In genomic region chr7:78493591-78493990, GRCm38 (mm10) we compare ENCODE assay signal across 14 mouse cellular contexts.
"Had no signal": no experiment of that assay in that cellular context is flagged by ENCODE, and none has a peak within 500 bp of the region (broad histone marks: within the 10 kb centered on the region; RNA-seq: fewer than 3 reads in every experiment).

No protein-coding gene starts in this region.

- H3K9ac ChIP-seq: limb, embryonic 12.5 days; liver, embryonic 13.5 days; liver, postnatal 0 days; lung, embryonic 15.5 days; midbrain, embryonic 15.5 days had no signal

- H3K4me3 ChIP-seq: limb, embryonic 12.5 days; liver, embryonic 13.5 days; lung, embryonic 15.5 days; midbrain, embryonic 15.5 days had no signal

- H3K27me3 ChIP-seq: limb, embryonic 12.5 days; liver, embryonic 13.5 days; lung, embryonic 15.5 days; midbrain, embryonic 15.5 days had no signal

- H3K27ac ChIP-seq: kidney, postnatal 0 days; limb, embryonic 12.5 days; liver, embryonic 13.5 days; lung, embryonic 15.5 days; macrophage; midbrain, embryonic 15.5 days; stomach, postnatal 0 days had no signal

- H3K9me3 ChIP-seq: limb, embryonic 12.5 days; lung, embryonic 15.5 days; midbrain, embryonic 15.5 days had no signal

- H3K4me2 ChIP-seq: limb, embryonic 12.5 days; liver, embryonic 13.5 days; lung, embryonic 15.5 days; midbrain, embryonic 15.5 days had no signal

- ATAC-seq: liver, postnatal 0 days had no signal

- H3K36me3 ChIP-seq: limb, embryonic 12.5 days; liver, embryonic 13.5 days; lung, embryonic 15.5 days; midbrain, embryonic 15.5 days had no signal

- DNase-seq: kidney, adult 11 months; kidney, adult 9 months; kidney, postnatal 4 days; liver; liver, embryonic 13.5 days; liver, postnatal 0 days; lung, postnatal 14 days; thymus, postnatal 4 days had no signal

- H3K4me1 ChIP-seq: limb, embryonic 12.5 days; liver, embryonic 13.5 days; lung, embryonic 15.5 days; midbrain, embryonic 15.5 days had no signal
